Mouse (Mus musculus) erythroblast, embryonic 14.5 days (primary cell): ENCODE measurements around the gene Ctdspl.

Experiments
- GATA1 ChIP-seq: IDR thresholded peaks from 2 replicates; pipeline ENCODE4 v1.6.1; 2012; ENCODE audit warnings: low read length, inconsistent platforms, mixed read lengths
- TAL1 ChIP-seq: IDR thresholded peaks from 3 replicates; pipeline ENCODE4 v1.6.1; 2012; ENCODE audit warnings: low read length, inconsistent platforms, mixed read lengths

GRCm38 (mm10) chr9:119027337-119027736, 101.1 kb downstream of the Ctdspl start:
- TF ChIP-seq GATA1 (no peak), TAL1 (no peak)
